Mouse (Mus musculus) ES-E14 (cell line): ENCODE measurements at regions not wholly inside any gene's neighbourhood (a gene's known extent, or its start where the extent isn't known, plus 50 kb on each side); places are given as distances from the start of the nearest gene placed in this dataset.
A peak's percentile ranks its signal among the peaks of the same experiment; 100 is the strongest.

Source experiments
- DNase-seq: peaks from one replicate; pipeline ENCODE4 v3.0.0-alpha.2; 2013; ENCODE audit warnings: low read depth, low spot score
- H3K27ac ChIP-seq: 2 replicates; pipeline ENCODE4 v1.5.1; 2012; ENCODE audit warnings: low read depth, mild to moderate bottlenecking, low read length, moderate library complexity, mixed read lengths; ENCODE audit not compliant: poor library complexity, insufficient read depth, severe bottlenecking
- H3K36me3 ChIP-seq: 2 replicates; pipeline ENCODE4 v1.6.1; 2012; ENCODE audit warnings: mild to moderate bottlenecking, low read length, moderate library complexity, mixed read lengths; ENCODE audit not compliant: control insufficient read depth, poor library complexity, insufficient read depth, severe bottlenecking
- H3K4me1 ChIP-seq, 2 experiments: fragments of 150-350 bp in 1 of 2; sonication (generic) in 1 of 2; 2 replicates each; pipeline ENCODE4 v1.6.1; 2012; ENCODE audit warnings: low read length in 2 of 2, mild to moderate bottlenecking in 1 of 2, mixed read lengths in 1 of 2; ENCODE audit not compliant: control insufficient read depth in 2 of 2, insufficient read depth in 2 of 2, poor library complexity in 1 of 2
- H3K4me3 ChIP-seq, 2 experiments: fragments of 150-350 bp in 1 of 2; sonication (generic) in 1 of 2; 2 replicates each; pipeline ENCODE4 v1.5.1; 2012; ENCODE audit warnings: low read length in 2 of 2, low read depth in 1 of 2, mild to moderate bottlenecking in 1 of 2, mixed read lengths in 1 of 2; ENCODE audit not compliant: insufficient read depth in 1 of 2, poor library complexity in 1 of 2, severe bottlenecking in 1 of 2
- H3K9ac ChIP-seq: 2 replicates; pipeline ENCODE4 v1.6.1; 2012; ENCODE audit warnings: low read depth, mild to moderate bottlenecking, low read length, mixed read lengths; ENCODE audit not compliant: poor library complexity, insufficient read depth, severe bottlenecking
- H3K9me3 ChIP-seq: fragments of 150-350 bp; sonication (generic); 2 replicates; pipeline ENCODE4 v1.6.1; 2012; ENCODE audit warnings: low read depth, mild to moderate bottlenecking, low read length; ENCODE audit not compliant: control insufficient read depth, insufficient read depth
- CHD2 ChIP-seq: IDR thresholded peaks from 2 replicates; pipeline ENCODE4 v1.6.1; 2014; ENCODE audit warnings: mild to moderate bottlenecking, low read depth, low read length, inconsistent platforms
- HCFC1 ChIP-seq: IDR thresholded peaks from 2 replicates; pipeline ENCODE4 v1.6.1; 2012; ENCODE audit warnings: low read length, inconsistent platforms, borderline replicate concordance; ENCODE audit not compliant: insufficient read depth
- MAFK ChIP-seq: IDR thresholded peaks from 2 replicates; pipeline ENCODE4 v1.6.1; 2014; ENCODE audit warnings: mild to moderate bottlenecking, low read depth, low read length, inconsistent platforms; ENCODE audit not compliant: insufficient read depth
- ZC3H11A ChIP-seq: IDR thresholded peaks from 2 replicates; pipeline ENCODE4 v1.6.1; 2012; ENCODE audit warnings: low read depth, mild to moderate bottlenecking, inconsistent platforms, low read length, borderline replicate concordance
- ZNF384 ChIP-seq: IDR thresholded peaks from 2 replicates; pipeline ENCODE4 v1.6.1; 2012; ENCODE audit warnings: low read depth, low read length, inconsistent platforms
- in situ Hi-C, 2 experiments: fragments of 600-800 bp; cut with MboI; formaldehyde crosslinking; loops; one replicate each; pipeline ENCODE4 v1.15.1; 2025; ENCODE audit warnings: low sequenced_read_pairs in 2 of 2, inconsistent platforms in 1 of 2; ENCODE audit not compliant: unreplicated experiment in 2 of 2

GRCm38 (mm10) chr1:19350495-19350894 is 141.8 kb downstream of the Tfap2b start:
- TF ChIP-seq ZC3H11A (no peak), ZNF384 (no peak), HCFC1 (no peak), MAFK (no peak), CHD2 (no peak)
- no peak for DNase-seq
- in situ Hi-C loops, result no loop called here
- no peak overlapping the region for H3K9ac ChIP-seq
- no peak overlapping the region for H3K27ac ChIP-seq
- H3K9me3 ChIP-seq, result no peaks in the 10 kb centered on the region
- H3K4me3 ChIP-seq, result no peak overlapping the region
- H3K4me1 ChIP-seq, result no peaks in the 10 kb centered on the region
- no peaks in the 10 kb centered on the region for H3K36me3 ChIP-seq

DNA sequence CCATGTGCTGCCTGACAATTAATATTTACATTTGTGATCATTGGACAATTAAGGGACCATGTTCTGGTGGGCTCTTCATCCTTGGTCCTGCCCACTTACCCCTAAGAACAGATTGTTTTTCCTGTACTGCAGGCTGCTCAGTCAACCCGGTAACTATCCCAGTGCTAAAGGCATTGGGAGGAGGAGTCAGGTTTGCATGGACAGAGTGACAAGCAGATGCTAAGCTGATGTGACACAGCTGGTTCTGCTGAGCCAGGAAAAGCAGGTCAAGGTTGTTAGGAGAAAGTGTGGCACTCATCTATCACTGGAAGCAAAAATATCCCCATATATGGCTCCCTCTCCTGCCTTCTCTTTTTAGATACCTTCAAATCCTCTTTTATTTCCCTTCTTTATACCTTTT is 176.1 kb downstream of the Tfap2b start:
- Histone ChIP-seq H3K4me3 (no peak overlapping the region), H3K27ac (no peak overlapping the region), H3K4me1 (no peaks in the 10 kb centered on the region), H3K36me3 (no peaks in the 10 kb centered on the region), H3K9me3 (no peaks in the 10 kb centered on the region), H3K9ac (no peak overlapping the region)
- no peak for DNase-seq
- in situ Hi-C loops, result no loop called here
- TF ChIP-seq ZC3H11A (no peak), CHD2 (no peak), MAFK (no peak), ZNF384 (no peak), HCFC1 (no peak)

DNA sequence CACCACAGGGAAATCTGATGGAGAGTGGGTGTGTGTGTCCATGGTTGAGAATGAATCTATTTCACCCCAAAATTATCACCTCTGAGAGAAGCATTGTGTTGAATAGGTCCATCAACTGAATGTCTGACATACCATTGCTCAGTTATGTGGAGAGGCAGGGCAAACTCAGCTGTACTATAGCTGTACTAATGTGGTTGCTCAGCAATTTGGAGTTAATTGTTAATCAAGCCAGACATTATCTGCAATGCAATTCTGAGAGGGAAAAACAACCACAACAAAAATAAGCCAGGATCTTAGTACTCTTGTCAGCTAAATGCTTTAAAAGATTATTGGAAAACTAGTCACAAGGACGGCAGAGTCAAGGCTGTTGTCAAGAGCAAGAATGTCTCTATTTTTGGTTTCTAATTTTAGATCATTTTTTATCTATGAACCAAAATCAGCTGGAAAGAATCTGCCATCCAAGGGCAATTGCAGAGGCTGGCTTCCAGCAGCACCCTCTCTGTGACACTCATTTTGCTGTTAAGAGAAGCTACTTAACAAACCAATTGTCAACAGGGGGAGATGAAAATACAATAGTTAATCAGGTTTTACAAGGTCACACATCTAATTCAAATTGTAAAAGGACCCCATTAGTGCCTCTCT is 180.3 kb downstream of the Tfap2b start:
- H3K27ac ChIP-seq, result no peak overlapping the region
- H3K4me1 ChIP-seq, result no peaks in the 10 kb centered on the region
- H3K4me3 ChIP-seq, result no peak overlapping the region
- H3K36me3 ChIP-seq, result no peaks in the 10 kb centered on the region
- TF ChIP-seq ZNF384, result no peak
- TF ChIP-seq MAFK, result no peak
- no peak for TF ChIP-seq CHD2
- TF ChIP-seq HCFC1, result no peak
- no peak for TF ChIP-seq ZC3H11A
- no peak overlapping the region for H3K9ac ChIP-seq
- in situ Hi-C loops, result no loop called here
- no peaks in the 10 kb centered on the region for H3K9me3 ChIP-seq
- DNase-seq, result no peak

DNA sequence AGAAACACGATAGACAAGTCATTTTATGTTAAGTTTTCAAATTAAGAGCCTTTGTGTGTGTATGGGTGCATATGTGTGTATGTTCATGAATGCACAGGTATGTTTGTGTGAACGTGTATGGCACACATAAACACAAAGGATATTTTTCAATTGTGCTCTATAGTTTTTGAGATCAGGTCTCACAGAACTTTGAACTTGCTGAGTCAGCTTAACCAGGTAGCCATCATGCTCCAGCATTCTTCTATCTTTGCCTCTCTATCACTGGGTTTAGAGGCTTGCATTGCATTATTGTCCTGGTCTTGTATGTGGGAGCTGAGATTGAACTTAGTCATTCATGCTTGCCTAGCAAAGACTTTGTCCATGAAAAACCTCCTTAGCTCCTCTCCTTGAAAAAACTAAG is 198.8 kb downstream of the Tfap2b start:
- DNase-seq, result no peak
- H3K9me3 ChIP-seq, result no peaks in the 10 kb centered on the region
- no peaks in the 10 kb centered on the region for H3K36me3 ChIP-seq
- TF ChIP-seq MAFK (peak; percentile 76), ZC3H11A (no peak)
- no peak overlapping the region for H3K9ac ChIP-seq
- no peak overlapping the region for H3K4me3 ChIP-seq
- in situ Hi-C loops, result no loop called here
- no peak overlapping the region for H3K27ac ChIP-seq
- H3K4me1 ChIP-seq, result no peaks in the 10 kb centered on the region

DNA sequence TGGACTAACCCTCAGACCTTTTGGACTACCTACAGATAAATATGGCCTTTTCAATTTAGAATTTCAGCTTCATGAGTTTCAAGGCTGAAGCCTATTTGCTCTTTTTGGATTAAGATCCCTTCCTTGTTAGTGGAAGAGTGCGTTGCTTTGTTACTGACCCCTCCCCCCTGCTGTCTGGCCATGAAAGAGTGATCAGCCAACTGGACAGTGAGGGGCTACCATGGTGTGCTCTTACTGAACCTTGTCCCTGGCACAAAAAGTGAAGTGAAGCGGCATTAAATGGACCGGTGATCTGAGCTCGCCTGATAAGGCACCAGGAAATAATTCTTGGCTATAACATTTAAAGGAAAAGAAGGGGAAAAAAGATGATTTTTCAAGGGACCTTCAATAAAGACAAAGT is 203.6 kb downstream of the Tfap2b start:
- TF ChIP-seq ZNF384 (no peak), ZC3H11A (no peak), HCFC1 (no peak), CHD2 (no peak)
- H3K9me3 ChIP-seq, result no peaks in the 10 kb centered on the region
- H3K4me3 ChIP-seq, result no peak overlapping the region
- H3K27ac ChIP-seq, result no peak overlapping the region
- DNase-seq, result no peak
- no peak overlapping the region for H3K9ac ChIP-seq
- no peaks in the 10 kb centered on the region for H3K4me1 ChIP-seq
- no peaks in the 10 kb centered on the region for H3K36me3 ChIP-seq
- in situ Hi-C loops, result no loop called here
